Comparison of ENCODE assay signal across 16 mouse cellular contexts in the genomic region with DNA sequence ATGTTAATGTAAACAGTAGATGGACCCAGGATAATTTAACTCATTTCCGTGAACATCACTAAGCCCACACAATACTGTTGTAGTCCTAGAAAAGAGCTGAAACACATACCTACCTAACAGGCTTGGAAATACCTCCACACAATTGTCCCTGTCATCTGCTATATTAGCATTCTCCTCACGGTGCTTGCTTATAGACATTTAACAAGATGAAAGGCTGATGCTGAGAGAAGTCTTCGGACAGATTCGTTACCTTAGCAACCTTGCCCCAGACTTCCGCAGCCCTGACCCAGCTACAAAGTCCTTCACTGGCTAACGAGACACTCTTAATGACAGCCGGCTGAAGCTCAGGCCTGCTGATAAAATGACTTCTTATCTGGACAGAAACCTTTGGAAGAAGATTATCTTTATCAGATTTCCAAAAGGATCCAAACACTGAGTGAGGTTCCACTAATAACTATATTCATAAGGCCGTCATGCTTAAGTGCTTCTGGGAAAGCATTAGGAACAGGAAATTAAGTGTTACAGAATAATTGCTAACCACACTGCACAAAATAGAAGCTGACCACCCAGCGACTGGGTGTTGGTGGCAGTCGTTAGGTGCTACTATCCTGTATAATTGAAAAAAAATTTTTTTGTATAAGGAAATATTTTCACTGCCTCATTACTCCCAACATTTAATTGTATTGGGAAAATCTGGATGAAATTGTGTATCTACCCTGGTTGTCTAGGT.
DNase-seq lines count a peak whose midpoint lies in the region; ATAC-seq lines count a peak whose summit lies in the region.
"Had no signal": no experiment of that assay in that cellular context is flagged by ENCODE, and none has a peak within 500 bp of the region (broad histone marks: within the 10 kb centered on the region; RNA-seq: fewer than 3 reads in every experiment).

No protein-coding gene starts in this region.

- no peak overlapping the region for H3K27ac ChIP-seq in forebrain, embryonic 10.5 days
- no peak overlapping the region for H3K27ac ChIP-seq in forebrain, embryonic 16.5 days (ENCODE audit: low read length)
- H3K27ac ChIP-seq in midbrain, embryonic 11.5 days (ENCODE audit: low read depth, low read length), result peak overlapping the region; percentile 58
- H3K27ac ChIP-seq: heart, embryonic 13.5 days; limb, embryonic 13.5 days had no signal

- DNase-seq in forebrain, embryonic 10.5 days (ENCODE audit: extremely low spot score, low spot score), result peak; percentile 41
- DNase-seq in forelimb bud, embryonic 11.5 days (ENCODE audit: low read depth, low spot score), result peak; percentile 7
- DNase-seq in midbrain, embryonic 11.5 days (ENCODE audit: low spot score, missing footprints), result peak; percentile 94
- peak; percentile 71 for DNase-seq in retina, embryonic 14.5 days (ENCODE audit: low spot score)
- DNase-seq in thymus, postnatal 0 days (ENCODE audit: low spot score), result no peak
- DNase-seq in lung, postnatal 10 days, result no peak
- DNase-seq in cerebellum, postnatal 36 days, result no peak
- DNase-seq: adrenal gland, postnatal 14 days; gastrocnemius, postnatal 14 days; kidney, postnatal 4 days; lung, adult 2 months; thymus, postnatal 4 days had no signal

- no peak overlapping the region for H3K9ac ChIP-seq in forebrain, embryonic 16.5 days (replicated peaks; ENCODE audit: low read depth, low read length)
- no peak overlapping the region for H3K9ac ChIP-seq in midbrain, embryonic 11.5 days (ENCODE audit: low read length)
- H3K9ac ChIP-seq: heart, embryonic 13.5 days; limb, embryonic 13.5 days had no signal

- H3K36me3 ChIP-seq in forebrain, embryonic 10.5 days (replicated peaks), result no peaks in the 10 kb centered on the region
- H3K36me3 ChIP-seq in forebrain, embryonic 16.5 days (ENCODE audit: control insufficient read depth, insufficient read depth), result no peaks in the 10 kb centered on the region
- no peaks in the 10 kb centered on the region for H3K36me3 ChIP-seq in midbrain, embryonic 11.5 days (ENCODE audit: control insufficient read depth, insufficient read depth, low read length)
- H3K36me3 ChIP-seq: heart, embryonic 13.5 days; limb, embryonic 13.5 days had no signal

- H3K4me1 ChIP-seq in forebrain, embryonic 10.5 days, result peaks cover 13% of the 10 kb centered on the region
- H3K4me1 ChIP-seq in forebrain, embryonic 16.5 days (replicated peaks; ENCODE audit: control insufficient read depth, insufficient read depth, low read length), result no peaks in the 10 kb centered on the region
- peaks cover 9% of the 10 kb centered on the region; the same call in 1 of the 2 replicates for H3K4me1 ChIP-seq in midbrain, embryonic 11.5 days (ENCODE audit: control insufficient read depth, insufficient read depth, low read length)
- H3K4me1 ChIP-seq: limb, embryonic 13.5 days had no signal

- H3K27me3 ChIP-seq in forebrain, embryonic 10.5 days (ENCODE audit: poor library complexity, severe bottlenecking), result no peaks in the 10 kb centered on the region
- H3K27me3 ChIP-seq in forebrain, embryonic 16.5 days (replicated peaks; ENCODE audit: control insufficient read depth, insufficient read depth, low read length), result no peaks in the 10 kb centered on the region
- no peaks in the 10 kb centered on the region for H3K27me3 ChIP-seq in midbrain, embryonic 11.5 days (ENCODE audit: control insufficient read depth, insufficient read depth, low read length)
- H3K27me3 ChIP-seq: heart, embryonic 13.5 days; limb, embryonic 13.5 days had no signal

- ATAC-seq in forebrain, embryonic 16.5 days, result no peak
- ATAC-seq in midbrain, embryonic 11.5 days (ENCODE audit: low FRiP score), result peak; percentile 93
- ATAC-seq: inflammation-experienced regulatory T-cells, adult 6 months had no signal

- no peaks in the 10 kb centered on the region for H3K9me3 ChIP-seq in forebrain, embryonic 10.5 days
- H3K9me3 ChIP-seq in forebrain, embryonic 16.5 days (ENCODE audit: control insufficient read depth, low read length), result no peaks in the 10 kb centered on the region
- H3K9me3 ChIP-seq in midbrain, embryonic 11.5 days (ENCODE audit: control insufficient read depth, low read length), result no peaks in the 10 kb centered on the region; the same call in 1 of the 2 replicates
- H3K9me3 ChIP-seq: heart, embryonic 13.5 days; limb, embryonic 13.5 days had no signal

- WGBS in forebrain, embryonic 10.5 days, result 33% methylated on average over 10 of the region's 10 CpGs
- WGBS in forebrain, embryonic 16.5 days, result 11% methylated on average over 10 of the region's 10 CpGs
- WGBS in midbrain, embryonic 11.5 days, result 14% methylated on average over 10 of the region's 10 CpGs

- no peak overlapping the region for H3K4me2 ChIP-seq in forebrain, embryonic 16.5 days (ENCODE audit: low read length)
- H3K4me2 ChIP-seq in midbrain, embryonic 11.5 days, result no peak overlapping the region
- H3K4me2 ChIP-seq: heart, embryonic 13.5 days; limb, embryonic 13.5 days had no signal

- H3K4me3 ChIP-seq in forebrain, embryonic 10.5 days, result no peak overlapping the region
- no peak overlapping the region for H3K4me3 ChIP-seq in forebrain, embryonic 16.5 days (replicated peaks; ENCODE audit: low read length)
- no peak overlapping the region for H3K4me3 ChIP-seq in midbrain, embryonic 11.5 days (ENCODE audit: low read depth, low read length)
- H3K4me3 ChIP-seq: heart, embryonic 13.5 days; limb, embryonic 13.5 days had no signal

Comparison
In these comparisons a context has a peak if more than half of its experiments do, and no peak if none do; other contexts are left out.
1. DNase-seq: peak in forebrain, embryonic 10.5 days (single experiment), forelimb bud, embryonic 11.5 days (single experiment), midbrain, embryonic 11.5 days (single experiment) and retina, embryonic 14.5 days (single experiment); none in thymus, postnatal 0 days (single experiment), lung, postnatal 10 days (single experiment) and cerebellum, postnatal 36 days (0 of 2).